Mouse (Mus musculus) neural tube, embryonic 13.5 days (tissue): ENCODE measurements around the gene Hist1h4m. TPM values are rescaled to one million over a fixed set of nuclear protein-coding genes. Genes with fewer than 3 reads are reported as not detected.

Source experiments
- microRNA-seq: library from miRNA; unstranded; fragments of <30 nt; microRNA quantifications from one replicate; pipeline ENCODE4, GENCODE M21; 2016
- polyA plus RNA-seq: library from polyadenylated mRNA; unstranded; fragments of >200 nt; fragmentation: Nextera tagmentation; extraction: Ambion mirVana; gene quantifications from 2 replicates; pipeline ENCODE4 v1.2.1, GENCODE M21; 2015

The Hist1h4m gene
- polyA plus RNA-seq, 1 experiment from 2014 or later = not detected

Small RNA genes within 50 kb of the gene (microRNA-seq; reads per million reads assigned to microRNA genes)
- gene Gm19658 = not detected
- not detected for gene Gm44346
- gene Gm44466 = not detected

Other genes with a start within 250 kb of the Hist1h4m start
- gene Olfr1364, start 230.0 kb upstream of the Hist1h4m start, polyA plus RNA-seq = not detected in 2 replicates
- gene Olfr1362, start 197.7 kb upstream of the Hist1h4m start, polyA plus RNA-seq = not detected in 2 replicates
- 0.07 TPM in 1 of 2 replicates, not detected in the other for gene Olfr11, start 169.2 kb upstream of the Hist1h4m start, polyA plus RNA-seq
- not detected in 2 replicates for gene Olfr1361, start 148.4 kb upstream of the Hist1h4m start, polyA plus RNA-seq
- not detected in 2 replicates for gene Olfr1360, start 134.3 kb upstream of the Hist1h4m start, polyA plus RNA-seq
- not detected in 2 replicates for gene Olfr1359, start 113.6 kb upstream of the Hist1h4m start, polyA plus RNA-seq
- 1.4 and 1.5 TPM in 2 replicates for gene Hist1h2bl, start 95.6 kb upstream of the Hist1h4m start, polyA plus RNA-seq
- gene Hist1h2ai, start 95.3 kb upstream of the Hist1h4m start, polyA plus RNA-seq = 5.9 TPM in 1 of 2 replicates, not detected in the other
- gene Hist1h3h, start 94.1 kb upstream of the Hist1h4m start, polyA plus RNA-seq = 2.7 and 3.3 TPM in 2 replicates
- 1.2 and 1.4 TPM in 2 replicates for gene Hist1h2bm, start 89.7 kb upstream of the Hist1h4m start, polyA plus RNA-seq
- gene Hist1h4j, start 76.7 kb upstream of the Hist1h4m start, polyA plus RNA-seq = 1.0 and 1.7 TPM in 2 replicates
- 0.84 and 3.9 TPM in 2 replicates for gene Hist1h4k, start 61.2 kb upstream of the Hist1h4m start, polyA plus RNA-seq
- 6.0 and 7.6 TPM in 2 replicates for gene Hist1h2ak, start 57.9 kb upstream of the Hist1h4m start, polyA plus RNA-seq
- 0.73 and 1.1 TPM in 2 replicates for gene Hist1h2bn, start 57.6 kb upstream of the Hist1h4m start, polyA plus RNA-seq
- gene Hist1h1b, start 31.1 kb upstream of the Hist1h4m start, polyA plus RNA-seq = 3.2 and 5.8 TPM in 2 replicates
- 32.1 and 33.9 TPM in 2 replicates for gene Hist1h3i, start 28.4 kb upstream of the Hist1h4m start, polyA plus RNA-seq
- gene Hist1h2an, start 24.5 kb upstream of the Hist1h4m start, polyA plus RNA-seq = not detected in 2 replicates
- gene Hist1h2bp, start 24.3 kb upstream of the Hist1h4m start, polyA plus RNA-seq = 0.52 and 1.4 TPM in 2 replicates
- 4.3 and 4.4 TPM in 2 replicates for gene Hist1h2bq, start 1.5 kb upstream of the Hist1h4m start, polyA plus RNA-seq
- not detected in 2 replicates for gene Hist1h2ao, start 1.3 kb upstream of the Hist1h4m start, polyA plus RNA-seq
- gene Hist1h4n, start 20.4 kb downstream of the Hist1h4m start, polyA plus RNA-seq = 7.0 and 7.5 TPM in 2 replicates
- 641 and 649 TPM in 2 replicates for gene Hist1h2ap, start 21.8 kb downstream of the Hist1h4m start, polyA plus RNA-seq
- gene Hist1h2br, start 22.0 kb downstream of the Hist1h4m start, polyA plus RNA-seq = 3.9 and 5.2 TPM in 2 replicates
- 16.0 and 16.3 TPM in 2 replicates for gene Zfp184, start 133.3 kb downstream of the Hist1h4m start, polyA plus RNA-seq
- not detected in 2 replicates for gene Pom121l2, start 169.4 kb downstream of the Hist1h4m start, polyA plus RNA-seq
- gene Prss16, start 198.0 kb downstream of the Hist1h4m start, polyA plus RNA-seq = 0.17 and 0.18 TPM in 2 replicates
- gene Hist1h2ah, start 223.8 kb downstream of the Hist1h4m start, polyA plus RNA-seq = 1.7 TPM in 1 of 2 replicates, not detected in the other
- gene Hist1h2bk, start 224.1 kb downstream of the Hist1h4m start, polyA plus RNA-seq = 2.5 and 3.8 TPM in 2 replicates
- gene Hist1h4i, start 229.6 kb downstream of the Hist1h4m start, polyA plus RNA-seq = 8.8 and 10.1 TPM in 2 replicates
- gene Hist1h2ag, start 231.2 kb downstream of the Hist1h4m start, polyA plus RNA-seq = 8.4 and 11.4 TPM in 2 replicates
- gene Hist1h2bj, start 231.5 kb downstream of the Hist1h4m start, polyA plus RNA-seq = 2.7 and 3.3 TPM in 2 replicates